In genomic region chr5:27220116-27220515, GRCm38 (mm10) we compare ENCODE assay signal across 19 mouse cellular contexts.
DNase-seq lines count a peak whose midpoint lies in the region; ATAC-seq lines count a peak whose summit lies in the region.
"Had no signal": no experiment of that assay in that cellular context is flagged by ENCODE, and none has a peak within 500 bp of the region (broad histone marks: within the 10 kb centered on the region; RNA-seq: fewer than 3 reads in every experiment).

No protein-coding gene starts in this region.

- no peak overlapping the region for H3K4me2 ChIP-seq in limb, embryonic 11.5 days (ENCODE audit: low read depth, severe bottlenecking)
- H3K4me2 ChIP-seq in midbrain, embryonic 14.5 days (ENCODE audit: low read length) = no peak overlapping the region
- H3K4me2 ChIP-seq: heart, embryonic 11.5 days; heart, embryonic 15.5 days; hindbrain, embryonic 14.5 days had no signal

- H3K36me3 ChIP-seq in limb, embryonic 11.5 days (ENCODE audit: control insufficient read depth, insufficient read depth, low read length) = no peaks in the 10 kb centered on the region
- no peaks in the 10 kb centered on the region for H3K36me3 ChIP-seq in limb, embryonic 10.5 days
- no peaks in the 10 kb centered on the region for H3K36me3 ChIP-seq in midbrain, embryonic 14.5 days (ENCODE audit: control insufficient read depth, insufficient read depth, low read length)
- H3K36me3 ChIP-seq: heart, embryonic 15.5 days had no signal

- H3K9me3 ChIP-seq in limb, embryonic 11.5 days (ENCODE audit: control insufficient read depth, low read length) = no peaks in the 10 kb centered on the region
- H3K9me3 ChIP-seq in limb, embryonic 10.5 days (replicated peaks) = no peaks in the 10 kb centered on the region
- no peaks in the 10 kb centered on the region for H3K9me3 ChIP-seq in midbrain, embryonic 14.5 days (ENCODE audit: control insufficient read depth, low read length)
- H3K9me3 ChIP-seq: heart, embryonic 15.5 days had no signal

- H3K4me1 ChIP-seq in limb, embryonic 11.5 days (ENCODE audit: control insufficient read depth, insufficient read depth, low read length) = no peaks in the 10 kb centered on the region
- no peaks in the 10 kb centered on the region for H3K4me1 ChIP-seq in limb, embryonic 10.5 days
- no peaks in the 10 kb centered on the region for H3K4me1 ChIP-seq in midbrain, embryonic 14.5 days (ENCODE audit: control insufficient read depth, insufficient read depth, low read length)
- H3K4me1 ChIP-seq: heart, embryonic 15.5 days had no signal

- ATAC-seq in limb, embryonic 11.5 days (ENCODE audit: insufficient number of reproducible peaks, low FRiP score, low TSS enrichment, low read depth) = no peak
- ATAC-seq in midbrain, embryonic 14.5 days (ENCODE audit: low FRiP score, low TSS enrichment) = no peak
- ATAC-seq: forebrain, embryonic 16.5 days; intestine, embryonic 16.5 days had no signal

- no peak overlapping the region for H3K4me3 ChIP-seq in limb, embryonic 11.5 days (ENCODE audit: low read depth, low read length)
- H3K4me3 ChIP-seq in limb, embryonic 10.5 days = no peak overlapping the region
- H3K4me3 ChIP-seq in midbrain, embryonic 14.5 days (replicated peaks; ENCODE audit: low read depth, low read length) = no peak overlapping the region
- H3K4me3 ChIP-seq: heart, adult 2 months; heart, embryonic 15.5 days had no signal

- 78% methylated on average over 2 of the region's 2 CpGs for WGBS in limb, embryonic 11.5 days
- 83% methylated on average over 2 of the region's 2 CpGs for WGBS in limb, embryonic 10.5 days
- WGBS in midbrain, embryonic 14.5 days = 74% methylated on average over 2 of the region's 2 CpGs

- no peak overlapping the region for H3K9ac ChIP-seq in limb, embryonic 11.5 days (ENCODE audit: low read length)
- no peak overlapping the region for H3K9ac ChIP-seq in midbrain, embryonic 14.5 days (replicated peaks; ENCODE audit: low read length)
- H3K9ac ChIP-seq: heart, embryonic 15.5 days; hindbrain, embryonic 14.5 days had no signal

- H3K27ac ChIP-seq in limb, embryonic 11.5 days (replicated peaks; ENCODE audit: low read depth, low read length) = no peak overlapping the region
- no peak overlapping the region for H3K27ac ChIP-seq in limb, embryonic 10.5 days
- H3K27ac ChIP-seq in midbrain, embryonic 14.5 days (replicated peaks; ENCODE audit: low read depth, low read length) = no peak overlapping the region
- H3K27ac ChIP-seq: heart, adult 2 months; heart, embryonic 15.5 days; hindbrain, embryonic 14.5 days had no signal

- peak; percentile 45 for DNase-seq in limb, embryonic 11.5 days (ENCODE audit: low spot score)
- DNase-seq in limb, embryonic 10.5 days (ENCODE audit: low spot score) = no peak
- peak; percentile 22 for DNase-seq in embryo, embryonic 10.5 days (ENCODE audit: low spot score)
- peak; percentile 42 for DNase-seq in forelimb bud, embryonic 11.5 days (ENCODE audit: low read depth, low spot score)
- DNase-seq in adrenal gland, adult 2 months = no peak
- DNase-seq in midbrain, embryonic 14.5 days = no peak
- no peak for DNase-seq in urinary bladder, postnatal 4 days (ENCODE audit: low spot score in 2 of 2)
- DNase-seq: adrenal gland, postnatal 14 days; cerebellum, adult 11-12 months; cerebellum, adult 9-10 months; cerebellum, postnatal 25 days; gastrocnemius, postnatal 14 days; heart, adult 2 months; heart, postnatal 14 days had no signal

- H3K27me3 ChIP-seq in limb, embryonic 11.5 days (ENCODE audit: control insufficient read depth, insufficient read depth, low read length) = no peaks in the 10 kb centered on the region
- no peaks in the 10 kb centered on the region for H3K27me3 ChIP-seq in limb, embryonic 10.5 days (ENCODE audit: low read depth, poor library complexity, severe bottlenecking)
- no peaks in the 10 kb centered on the region for H3K27me3 ChIP-seq in midbrain, embryonic 14.5 days (ENCODE audit: control insufficient read depth, insufficient read depth, low read length)
- H3K27me3 ChIP-seq: heart, embryonic 15.5 days had no signal

Comparison
In these comparisons a context has a peak if more than half of its experiments do, and no peak if none do; other contexts are left out.
1. DNase-seq: peak in limb, embryonic 11.5 days (single experiment), embryo, embryonic 10.5 days (single experiment) and forelimb bud, embryonic 11.5 days (single experiment); none in limb, embryonic 10.5 days (single experiment), adrenal gland, adult 2 months (single experiment), midbrain, embryonic 14.5 days (single experiment) and urinary bladder, postnatal 4 days (0 of 2).